Mouse (Mus musculus) retina, embryonic 14.5 days (tissue): ENCODE data around the gene Sf3b4.

Experiments
- DNase-seq: peaks from one replicate; pipeline ENCODE4 v3.0.0-alpha.2; 2015; ENCODE audit warnings: low spot score

Sf3b4 gene

GRCm38 (mm10) chr3:96172197-96173178 is at the start of gene Sf3b4:
Gene Sf3b4 (plus strand): TSS chr3:96172332.
- peak; percentile 92 for DNase-seq

DNA sequence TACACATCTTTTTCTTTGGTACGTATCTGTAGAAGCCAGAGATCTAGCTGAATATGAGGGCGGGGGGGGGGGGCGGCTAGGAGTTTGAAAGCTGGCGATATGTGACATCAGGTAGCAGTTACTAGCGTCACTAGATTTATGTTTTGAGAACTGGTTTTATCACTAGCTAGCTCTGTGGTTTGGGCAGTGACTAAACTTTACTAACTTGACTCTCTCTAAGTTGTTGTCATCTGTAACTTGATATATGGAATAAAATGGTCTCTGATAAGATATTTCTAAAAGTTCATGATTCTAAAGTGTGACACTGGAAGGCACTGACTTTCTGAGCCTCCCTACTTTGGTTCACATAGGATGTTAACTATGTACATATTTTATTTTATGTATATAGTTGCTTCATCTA is 47.9 kb upstream of the Sf3b4 start:
- no peak for DNase-seq

GRCm38 (mm10) chr3:96128128-96128527 is 44.0 kb upstream of the Sf3b4 start:
- no peak for DNase-seq

GRCm38 (mm10) chr3:96132478-96132877 is 39.7 kb upstream of the Sf3b4 start:
- DNase-seq = no peak

DNA sequence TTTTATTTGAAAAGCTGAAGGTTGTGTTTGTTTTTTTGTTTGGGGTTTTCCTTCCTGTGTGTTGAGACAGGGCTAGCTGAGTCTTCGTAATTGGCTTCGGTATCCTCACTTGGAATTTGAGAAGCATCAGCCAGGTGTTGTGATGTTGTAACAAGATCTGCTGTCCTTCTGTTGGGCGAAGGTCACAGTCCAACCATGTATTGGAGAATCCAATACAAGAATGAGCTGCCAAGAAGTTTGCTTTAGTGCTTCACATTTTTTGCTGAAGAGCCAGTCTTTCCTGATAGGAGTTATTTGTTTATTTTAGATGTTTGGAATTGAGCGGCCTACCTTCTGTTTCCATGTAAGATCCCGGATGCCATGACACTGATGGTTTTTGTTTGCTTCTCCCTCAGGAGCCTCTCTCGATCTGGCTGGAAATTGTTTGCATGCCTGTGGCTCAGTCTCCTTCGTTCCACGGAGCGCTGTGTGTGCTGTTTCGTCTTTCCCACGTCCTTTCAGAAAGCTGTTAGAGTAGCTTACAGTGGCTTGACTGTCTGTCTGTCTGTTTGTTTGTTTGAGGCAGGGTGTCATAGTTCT is 38.7 kb upstream of the Sf3b4 start:
- no peak for DNase-seq

GRCm38 (mm10) chr3:96135011-96135410 is 37.1 kb upstream of the Sf3b4 start:
- no peak for DNase-seq

- peak; percentile 81 for DNase-seq
Observed at GRCm38 (mm10) chr3:96147950-96148349, 24.2 kb upstream of the Sf3b4 start.

DNA sequence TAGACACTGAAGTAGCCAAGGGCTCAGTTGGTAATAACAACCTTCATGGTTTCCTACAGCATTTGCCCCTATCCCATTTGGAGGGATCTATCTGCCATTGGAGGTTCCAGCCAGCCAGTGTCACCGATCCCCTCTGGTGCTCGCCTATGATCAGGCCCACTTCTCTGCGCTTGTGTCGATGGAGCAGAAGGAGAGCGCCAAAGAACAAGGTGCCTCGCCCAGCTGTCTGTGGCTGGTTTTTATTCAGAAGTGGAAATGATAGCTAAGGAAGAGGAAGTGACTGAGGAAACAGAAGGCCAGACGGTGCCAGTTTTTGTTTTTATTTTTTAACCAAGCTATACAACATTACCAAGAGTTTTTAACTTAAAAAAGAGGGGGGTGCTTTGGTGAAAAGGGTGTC is 20.3 kb upstream of the Sf3b4 start:
- no peak for DNase-seq

DNA sequence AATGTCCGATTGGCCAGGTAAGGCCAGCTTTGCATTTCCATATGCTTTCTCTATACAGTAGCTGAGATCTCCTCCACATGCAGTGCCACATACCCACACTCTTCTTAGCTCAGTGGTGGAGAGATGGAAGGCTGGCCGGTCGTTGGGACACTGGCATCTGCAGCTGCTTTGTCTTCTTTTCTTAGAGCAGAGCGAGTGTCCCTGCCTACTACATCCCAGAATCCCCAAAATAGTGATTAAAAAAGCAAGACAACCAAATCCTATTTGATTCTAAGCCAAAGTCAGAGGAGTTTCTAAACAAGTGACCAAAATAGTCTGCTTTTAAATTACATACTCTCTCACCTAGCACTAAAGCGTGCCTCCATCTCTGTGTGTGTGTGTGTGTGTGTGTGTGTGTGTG is 19.5 kb upstream of the Sf3b4 start:
- DNase-seq = no peak

- no peak for DNase-seq
Observed at GRCm38 (mm10) chr3:96155501-96155900, 16.6 kb upstream of the Sf3b4 start.

GRCm38 (mm10) chr3:96159820-96160219 is 12.3 kb upstream of the Sf3b4 start:
- DNase-seq = no peak

DNA sequence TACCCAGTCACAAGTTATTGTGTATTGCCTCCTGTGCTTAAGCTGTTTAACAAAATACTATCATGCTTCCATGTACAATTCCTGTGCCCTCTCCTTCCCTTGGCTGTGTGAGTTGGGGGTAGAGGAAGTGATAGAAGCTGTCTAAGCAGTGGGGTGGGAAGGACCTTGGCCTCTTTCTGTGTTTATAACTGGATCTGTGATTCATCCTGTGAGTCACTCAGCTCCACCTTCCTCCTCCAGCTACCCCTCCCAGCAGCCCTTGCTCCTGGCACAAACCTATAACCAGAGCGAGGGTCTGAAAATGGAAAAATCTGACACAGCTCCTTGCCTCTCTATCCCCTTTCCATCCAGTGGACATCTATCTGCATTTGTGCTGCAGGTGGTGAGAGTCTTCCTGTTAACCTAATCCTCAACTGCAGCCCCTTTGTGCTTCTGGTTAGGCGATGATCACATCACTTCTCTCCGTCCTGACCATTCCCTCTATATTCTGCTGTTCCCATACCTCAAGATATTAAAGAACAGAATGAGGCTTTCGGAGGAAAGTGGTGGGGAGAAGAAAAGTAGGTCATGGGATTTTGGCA is 11.8 kb upstream of the Sf3b4 start:
- DNase-seq = no peak

GRCm38 (mm10) chr3:96160803-96161516 is 11.2 kb upstream of the Sf3b4 start:
- DNase-seq = peak; percentile 46

DNA sequence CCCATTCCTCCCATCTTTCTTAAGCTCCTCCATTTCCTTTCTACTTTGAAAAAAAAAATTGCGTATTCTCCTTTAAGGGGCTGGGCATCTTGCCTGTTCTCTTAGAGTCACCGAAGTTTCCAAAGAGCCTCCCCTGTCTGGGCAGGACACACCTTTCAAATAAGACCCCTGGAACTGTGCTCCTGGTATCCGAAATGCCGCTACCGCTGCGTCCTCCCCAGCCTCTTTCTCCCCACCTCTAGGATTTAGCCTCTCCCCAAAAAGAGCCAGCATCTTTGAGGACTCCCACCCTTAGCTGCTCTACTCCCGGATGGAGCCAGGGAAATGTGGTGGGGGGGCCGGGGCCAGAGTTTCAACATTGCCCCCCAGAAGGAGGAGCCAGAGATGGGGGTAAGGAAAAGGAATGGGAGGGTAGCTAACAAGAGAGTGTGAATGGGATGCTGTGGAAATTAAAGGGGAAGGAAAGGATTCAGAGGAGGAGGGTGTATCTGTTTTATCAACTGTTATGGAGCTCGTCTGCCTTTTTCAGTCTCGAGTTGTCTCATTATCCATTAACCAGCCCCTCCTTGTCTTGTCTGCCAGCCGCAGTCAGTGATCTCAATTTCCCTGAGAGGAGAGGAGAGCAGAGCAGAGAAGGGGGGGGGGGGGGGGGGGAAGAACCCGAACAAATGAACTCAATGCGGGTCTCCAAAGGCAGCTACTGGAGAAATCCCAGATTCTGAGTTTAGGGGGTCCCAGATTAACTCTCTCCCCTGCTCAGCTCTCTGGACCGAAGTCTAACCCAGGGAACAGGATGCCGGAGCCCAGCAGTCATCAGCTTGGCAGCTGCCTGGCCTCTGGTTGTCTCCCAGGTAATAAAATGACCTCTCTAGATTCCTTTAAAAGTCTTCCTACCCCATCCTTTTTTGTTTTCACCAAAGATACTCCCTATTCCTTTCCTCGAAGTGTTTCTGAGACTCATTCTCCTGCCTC is 10.0 kb upstream of the Sf3b4 start, which contains the start of gene Mtmr11:
Gene Mtmr11, plus strand, starts transcription at position 136 of the 972 bp plus-strand sequence.
- peak; percentile 21 for DNase-seq

DNA sequence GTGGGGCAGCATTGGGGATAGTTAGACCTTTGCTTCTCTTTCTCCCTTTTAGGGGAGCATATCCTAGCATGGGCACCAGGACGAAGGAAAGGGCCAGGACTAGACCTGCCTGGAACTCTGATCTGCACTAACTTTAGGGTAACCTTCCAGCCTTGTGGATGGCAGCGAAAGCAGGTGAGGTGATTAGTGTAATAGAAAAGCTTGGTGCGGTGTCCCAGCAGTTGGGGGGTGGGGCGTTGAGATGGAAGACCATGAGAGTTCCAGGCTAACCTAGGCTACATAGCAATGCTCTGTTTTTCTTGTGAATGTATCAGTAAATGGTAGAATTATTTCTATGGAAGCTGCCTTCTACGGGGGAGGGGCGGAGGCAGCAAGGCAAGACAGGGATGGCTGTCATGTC is 9.1 kb upstream of the Sf3b4 start:
- DNase-seq = no peak

DNA sequence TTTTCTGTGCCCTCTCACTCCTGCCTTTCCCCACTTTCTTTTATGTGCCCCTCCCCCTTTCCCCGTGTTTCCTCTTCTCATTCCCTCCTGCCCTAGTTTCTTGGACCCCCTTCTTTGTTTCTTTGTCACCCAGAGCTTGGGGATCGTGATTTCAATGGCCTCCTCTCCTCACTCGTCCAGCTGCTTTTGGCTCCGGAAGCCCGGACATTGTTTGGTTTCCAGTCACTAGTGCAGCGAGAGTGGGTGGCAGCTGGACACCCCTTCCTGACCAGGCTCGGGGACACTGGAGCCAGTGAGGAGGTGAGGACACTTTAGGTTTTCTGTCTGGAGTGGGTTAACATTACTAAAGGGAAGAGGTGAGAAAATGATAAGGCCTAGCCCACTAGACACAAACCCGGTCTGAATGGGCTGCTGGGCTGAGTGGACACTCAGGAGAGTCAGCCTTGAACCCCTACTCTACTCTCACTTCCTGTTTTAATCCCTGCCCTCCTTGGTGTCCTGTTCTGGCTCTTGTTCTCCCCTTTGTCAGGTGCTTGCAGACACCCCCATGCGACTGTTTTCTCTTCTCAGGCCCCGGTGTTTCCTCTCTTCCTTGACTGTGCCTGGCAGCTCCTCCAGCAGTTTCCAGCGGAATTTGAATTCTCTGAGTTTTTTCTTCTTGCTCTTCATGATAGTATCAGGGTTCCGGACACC is 3.5 kb upstream of the Sf3b4 start:
- no peak for DNase-seq

DNA sequence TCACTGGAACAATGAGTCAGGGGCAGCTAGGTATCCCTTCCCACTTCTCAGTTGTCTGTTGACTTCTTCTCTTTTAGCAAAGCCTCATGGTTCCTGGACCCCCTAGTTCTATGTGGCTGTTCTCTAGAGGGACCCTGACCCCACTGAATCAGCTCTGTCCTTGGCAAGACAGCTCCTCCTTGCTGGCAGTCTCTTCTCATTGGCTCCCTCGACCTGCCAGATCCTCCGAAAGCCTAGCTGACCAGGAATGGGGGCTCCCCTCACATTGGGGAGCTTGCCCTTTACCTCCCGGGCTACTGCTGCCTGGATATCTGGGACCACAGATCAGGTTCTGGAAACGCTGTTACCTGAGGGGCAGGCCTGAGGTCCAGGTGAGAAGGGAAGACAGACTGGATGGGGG is 1.9 kb upstream of the Sf3b4 start:
- DNase-seq = no peak

GRCm38 (mm10) chr3:96170976-96171545 is 1.1 kb upstream of the Sf3b4 start:
- no peak for DNase-seq

GRCm38 (mm10) chr3:96171583-96172196 is 442 bp upstream of the Sf3b4 start:
- DNase-seq = no peak

DNA sequence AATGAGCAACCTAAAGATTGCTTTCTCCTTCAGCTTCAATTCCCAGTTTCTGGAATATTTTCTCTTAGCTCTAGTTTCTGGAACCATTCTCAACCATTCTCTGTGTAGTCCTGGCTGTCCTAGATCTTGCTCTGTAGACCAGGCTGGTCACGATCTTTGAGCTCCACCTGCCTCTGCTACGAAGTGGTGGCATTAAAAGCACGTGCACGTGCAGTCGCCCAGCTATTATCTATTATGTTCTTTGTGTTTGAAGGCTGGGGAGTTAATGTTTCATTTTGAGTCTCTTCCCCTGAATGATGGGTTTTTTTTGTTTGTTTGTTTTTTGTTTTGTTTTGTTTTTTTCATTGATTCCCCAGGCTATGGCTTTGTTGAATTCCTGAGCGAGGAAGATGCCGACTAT is 1.1 kb downstream of the Sf3b4 start:
- no peak for DNase-seq
